Mouse (Mus musculus) cerebellum, adult 2 months (tissue): ENCODE data around the gene Eci2. TPM values are rescaled to one million over a fixed set of nuclear protein-coding genes. Genes with fewer than 3 reads are reported as not detected.
"Not testable (repeated sequence)": the region's sequence is repeated elsewhere in the genome, so short reads cannot be mapped to it uniquely, and the experiment has no call there.

Experiments used
- DNase-seq, 2 experiments: peaks; one replicate each; pipeline ENCODE4 v3.0.0; 2021
- H3K27ac ChIP-seq: fragments of 200-500 bp; 2 replicates; pipeline ENCODE4 v1.5.1; 2012; ENCODE audit warnings: low read length, control low read depth, inconsistent platforms; ENCODE audit not compliant: insufficient read depth
- H3K27me3 ChIP-seq: fragments of 200-500 bp; 2 replicates; pipeline ENCODE4 v1.6.1; 2012; ENCODE audit warnings: inconsistent platforms, mild to moderate bottlenecking, low read length, moderate library complexity; ENCODE audit not compliant: control insufficient read depth, insufficient read depth
- H3K4me1 ChIP-seq: fragments of 200-500 bp; 2 replicates; pipeline ENCODE4 v1.6.1; 2011; ENCODE audit warnings: low read length; ENCODE audit not compliant: control insufficient read depth, insufficient read depth
- H3K4me3 ChIP-seq: fragments of 200-500 bp; replicated peaks from 2 replicates; pipeline ENCODE3; 2011; ENCODE audit warnings: mild to moderate bottlenecking, low read depth, low read length, control low read depth; ENCODE audit not compliant: insufficient read depth
- CTCF ChIP-seq: fragments of 200-500 bp; IDR thresholded peaks from 2 replicates; pipeline ENCODE4 v1.5.1; 2011; ENCODE audit warnings: low read depth, mild to moderate bottlenecking, control low read depth, low read length, moderate library complexity, borderline replicate concordance; ENCODE audit not compliant: insufficient read depth
- POLR2A ChIP-seq: fragments of 200-500 bp; IDR thresholded peaks from 2 replicates; pipeline ENCODE4 v1.6.1; 2011; ENCODE audit warnings: low read length, control low read depth, borderline replicate concordance; ENCODE audit not compliant: insufficient read depth
- WGBS: fragments of 180-500 bp; shearing (Covaris S2); methylation state at CpG from one replicate; pipeline ENCODE4 v1.1.7; 2018; 5-methylcytosine and 5-hydroxymethylcytosine counted together
- polyA plus RNA-seq: library from polyadenylated mRNA; depleted of rRNA; stranded (reverse); fragments of >200 nt; gene quantifications from 2 replicates; pipeline ENCODE4 v1.2.3, GENCODE M21; 2012

Eci2 gene
- polyA plus RNA-seq, 1 experiment = 60.5 TPM

GRCm38 (mm10) chr13:34977410-34977809 lies 49.5 kb downstream of the Eci2 start:
- TF ChIP-seq CTCF (no peak), POLR2A (no peak)
- Histone ChIP-seq H3K4me1 (no peaks in the 10 kb centered on the region), H3K27ac (no peak overlapping the region), H3K4me3 (no peak overlapping the region), H3K27me3 (no peaks in the 10 kb centered on the region)
- DNase-seq = no peak
- WGBS = 97% methylated on average over 3 of the region's 3 CpGs

DNA sequence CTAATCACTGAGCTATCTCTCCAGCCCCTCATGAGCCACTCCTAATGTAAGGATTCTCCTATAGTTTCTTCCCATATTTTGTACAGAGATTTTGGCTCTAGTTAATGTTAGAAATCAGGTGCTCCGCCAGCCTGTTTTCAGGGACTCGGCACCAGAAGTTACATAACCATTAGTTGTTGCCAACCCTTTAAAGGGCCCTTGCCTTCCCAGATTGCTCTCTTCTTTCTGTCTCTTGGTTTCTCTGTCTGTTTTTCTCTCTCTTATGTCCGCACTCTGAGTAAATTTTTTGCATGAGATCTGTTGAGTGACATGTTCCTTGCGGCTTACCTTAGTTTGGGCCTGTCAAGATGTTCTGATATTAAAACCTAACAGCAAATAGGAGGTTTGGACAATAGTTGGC lies 50.8 kb downstream of the Eci2 start:
- WGBS = 66% methylated on average over 4 of the region's 4 CpGs
- Histone ChIP-seq H3K4me3 (no peak overlapping the region), H3K27ac (no peak overlapping the region), H3K27me3 (no peaks in the 10 kb centered on the region), H3K4me1 (no peaks in the 10 kb centered on the region)
- DNase-seq = no peak
- TF ChIP-seq POLR2A = no peak

- H3K27me3 ChIP-seq = no peaks in the 10 kb centered on the region
- no peak overlapping the region for H3K4me3 ChIP-seq
- DNase-seq = no peak
- 50% methylated on average over 1 of the region's 1 CpGs for WGBS
- H3K4me1 ChIP-seq = no peaks in the 10 kb centered on the region
- no peak overlapping the region for H3K27ac ChIP-seq
- TF ChIP-seq POLR2A (no peak), CTCF (no peak)
Observed at GRCm38 (mm10) chr13:34973770-34974169, 53.1 kb downstream of the Eci2 start.

DNA sequence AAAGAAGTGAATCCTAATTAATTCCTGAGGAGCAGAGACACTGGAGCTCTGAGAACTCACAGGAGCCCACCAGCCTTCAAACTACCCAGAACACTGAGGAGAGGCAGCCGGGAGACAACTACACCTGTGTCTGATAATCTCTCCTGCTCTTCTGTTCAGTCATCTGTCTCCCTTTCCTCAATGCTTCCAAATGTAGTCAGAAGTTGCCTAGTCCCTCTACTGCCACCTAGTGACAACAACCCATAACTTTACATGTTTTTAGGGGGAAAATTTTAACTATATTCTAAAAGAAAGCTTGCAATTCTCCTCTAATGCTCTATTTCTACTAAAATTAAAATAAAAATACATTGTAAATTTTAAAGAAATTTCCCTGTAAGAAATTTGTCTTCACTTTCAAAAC lies 53.7 kb downstream of the Eci2 start:
- DNase-seq = no peak

DNA sequence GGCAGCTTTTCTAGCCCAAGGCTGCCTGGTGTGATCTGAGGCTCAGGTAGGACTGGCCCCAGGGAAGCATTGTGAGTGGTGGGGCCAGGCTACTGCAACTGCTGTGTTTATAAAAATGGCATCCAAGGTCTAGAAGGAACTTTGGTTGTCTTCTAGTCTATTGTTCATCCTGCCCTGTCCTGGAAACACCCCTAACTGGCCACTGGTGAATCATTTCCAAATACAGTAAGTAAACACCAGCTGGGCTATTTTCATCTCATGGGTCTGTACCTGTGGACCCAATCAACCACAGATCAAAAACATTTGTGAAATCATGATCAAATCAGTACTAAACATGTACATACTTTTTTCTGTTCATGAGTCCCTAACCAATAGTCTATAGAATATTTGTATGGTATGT lies 54.4 kb downstream of the Eci2 start:
- not testable (repeated sequence) for DNase-seq, H3K27me3 ChIP-seq, H3K27ac ChIP-seq, H3K4me1 ChIP-seq, H3K4me3 ChIP-seq

More for the DNA sequence above, 53.7 kb downstream of the Eci2 start:
- no peak overlapping the region for H3K4me3 ChIP-seq
- no peaks in the 10 kb centered on the region for H3K4me1 ChIP-seq
- 60% methylated on average over 1 of the region's 1 CpGs for WGBS
- H3K27ac ChIP-seq = no peak overlapping the region
- H3K27me3 ChIP-seq = no peaks in the 10 kb centered on the region
- TF ChIP-seq POLR2A (no peak), CTCF (no peak)

- DNase-seq, H3K4me3 ChIP-seq, H3K4me1 ChIP-seq, H3K27ac ChIP-seq, H3K27me3 ChIP-seq: not testable (repeated sequence)
- 82% methylated on average over 9 of the region's 9 CpGs for WGBS
Observed at GRCm38 (mm10) chr13:34965647-34966046, 61.2 kb downstream of the Eci2 start.

GRCm38 (mm10) chr13:34964866-34965265 lies 62.0 kb downstream of the Eci2 start:
- Histone ChIP-seq H3K4me3 (no peak overlapping the region), H3K27me3 (no peaks in the 10 kb centered on the region; the same call in 1 of the 2 replicates), H3K4me1 (no peaks in the 10 kb centered on the region), H3K27ac (no peak overlapping the region)
- WGBS = 17% methylated on average over 5 of the region's 5 CpGs
- TF ChIP-seq POLR2A = no peak
- TF ChIP-seq CTCF = no peak
- DNase-seq = no peak

DNA sequence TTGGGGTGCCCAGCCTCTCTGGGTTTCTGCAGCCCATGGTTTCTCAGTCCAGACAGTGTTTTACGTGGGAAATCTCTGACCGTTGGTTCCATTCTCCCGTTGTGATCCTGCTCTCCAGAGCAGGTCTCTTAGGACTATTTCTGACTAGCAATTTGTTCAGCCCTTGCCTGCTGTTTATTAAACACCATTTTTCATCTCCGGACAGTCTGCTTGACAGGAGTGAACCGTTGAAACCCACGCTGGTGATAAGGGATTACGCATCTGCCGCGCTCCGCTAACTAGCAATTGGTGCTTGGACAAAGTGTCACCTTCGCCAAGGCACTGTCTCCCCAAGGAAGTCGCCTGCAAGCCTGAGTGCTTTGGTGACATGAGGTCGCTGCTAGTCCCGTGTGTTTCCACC lies 62.5 kb downstream of the Eci2 start:
- no peak overlapping the region for H3K27ac ChIP-seq
- H3K4me3 ChIP-seq = no peak overlapping the region
- WGBS = 5% methylated on average over 14 of the region's 14 CpGs
- H3K27me3 ChIP-seq = no peaks in the 10 kb centered on the region; the same call in 1 of the 2 replicates
- TF ChIP-seq CTCF (no peak), POLR2A (no peak)
- no peak for DNase-seq
- no peaks in the 10 kb centered on the region for H3K4me1 ChIP-seq
